Mouse (Mus musculus) ovary, adult 2 months (tissue): Measurements from ENCODE around the gene Scand1. TPM values are rescaled to one million over a fixed set of nuclear protein-coding genes. Genes with fewer than 3 reads are reported as not detected.

Experiments
- polyA plus RNA-seq: library from polyadenylated mRNA; depleted of rRNA; stranded (reverse); fragments of >200 nt; gene quantifications from 2 replicates; pipeline ENCODE4 v1.2.3, GENCODE M21; 2012; rRNA removed

Gene Scand1
- polyA plus RNA-seq = 289 and 408 TPM in 2 replicates

DNA sequence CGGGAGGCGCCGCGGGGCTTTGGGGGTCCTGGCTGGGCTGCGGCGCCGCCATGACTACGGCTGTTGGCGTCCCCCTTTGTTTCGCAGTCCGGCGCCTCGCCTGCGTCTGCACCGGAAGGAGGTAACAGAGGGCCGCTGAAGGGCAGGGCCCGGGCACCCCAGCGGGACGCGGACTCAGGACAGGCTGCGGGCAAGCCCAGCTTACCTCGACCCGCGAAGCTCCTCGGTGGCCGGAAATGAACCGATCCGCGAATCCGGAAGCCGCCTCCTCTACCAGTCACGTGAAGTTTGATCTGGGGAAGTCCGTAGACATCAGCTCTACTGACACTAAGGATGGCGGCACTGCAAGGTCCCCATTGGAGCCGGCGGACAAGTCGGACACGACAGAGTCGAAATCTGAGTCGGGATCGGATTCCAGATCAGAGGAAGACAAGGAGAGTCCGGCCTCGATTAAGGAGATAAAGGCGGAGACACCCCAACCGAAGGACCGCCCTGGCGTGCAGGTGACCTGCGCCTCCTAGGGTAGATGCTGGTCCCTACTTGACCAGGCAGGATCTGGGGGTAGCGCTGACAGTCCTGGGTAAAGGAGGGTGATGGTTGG lies at the start of gene Scand1, which contains the start of gene Cnbd2:
Gene Scand1 (minus strand): TSS at position 408 of the 601 bp plus-strand sequence.
Gene Cnbd2 (plus strand): TSS at position 3 of the 601 bp plus-strand sequence.

Other genes with a start within 250 kb of the Scand1 start
- gene Spag4, start 247.5 kb downstream of the Scand1 start, polyA plus RNA-seq = 3.5 and 4.3 TPM in 2 replicates
- gene Cpne1, start 200.7 kb downstream of the Scand1 start, polyA plus RNA-seq = 100 and 120 TPM in 2 replicates
- gene Rbm12, start 200.7 kb downstream of the Scand1 start, polyA plus RNA-seq = 7.3 and 30.1 TPM in 2 replicates
- gene Gm28036, start 185.6 kb downstream of the Scand1 start, polyA plus RNA-seq = 0.69 and 1.3 TPM in 2 replicates
- gene Romo1, start 168.7 kb downstream of the Scand1 start, polyA plus RNA-seq = 334 and 385 TPM in 2 replicates
- 77.6 and 79.5 TPM in 2 replicates for gene Nfs1, start 168.5 kb downstream of the Scand1 start, polyA plus RNA-seq
- gene Rbm39, start 132.5 kb downstream of the Scand1 start, polyA plus RNA-seq = 64.9 and 70.8 TPM in 2 replicates
- 29.2 and 32.2 TPM in 2 replicates for gene Phf20, start 116.2 kb downstream of the Scand1 start, polyA plus RNA-seq
- 1.2 and 1.5 TPM in 2 replicates for gene Cnbd2, start 405 bp downstream of the Scand1 start, polyA plus RNA-seq
- gene Epb41l1, start 108.2 kb upstream of the Scand1 start, polyA plus RNA-seq = 46.6 and 50.9 TPM in 2 replicates
- gene Aar2, start 234.9 kb upstream of the Scand1 start, polyA plus RNA-seq = 26.3 and 31.3 TPM in 2 replicates